16 mouse cellular contexts compared by ENCODE assay signal in the genomic region with DNA sequence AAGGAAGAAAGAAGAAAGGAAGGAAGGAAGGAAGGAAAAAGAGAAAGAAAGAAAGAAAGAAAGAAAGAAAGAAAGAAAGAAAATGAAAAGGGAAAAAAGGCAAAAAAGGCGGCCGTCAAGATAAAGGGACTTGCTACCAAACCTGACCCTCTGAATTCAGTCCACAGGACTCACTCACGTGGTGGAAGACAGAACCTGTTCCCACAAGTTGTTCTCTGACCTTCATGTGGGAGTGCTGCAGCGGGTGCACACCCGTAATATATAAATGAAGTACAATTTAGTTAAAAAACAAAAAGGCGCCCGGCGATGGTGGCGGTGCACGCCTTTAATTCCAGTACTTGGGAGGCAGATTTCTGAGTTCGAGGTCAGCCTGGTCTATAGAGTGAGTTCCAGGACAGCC. TPM values are rescaled to one million over a fixed set of nuclear protein-coding genes. Genes with fewer than 3 reads are reported as not detected.
DNase-seq lines count a peak whose midpoint lies in the region; ATAC-seq lines count a peak whose summit lies in the region.
"Had no signal": no experiment of that assay in that cellular context is flagged by ENCODE, and none has a peak within 500 bp of the region (broad histone marks: within the 10 kb centered on the region; RNA-seq: fewer than 3 reads in every experiment).

No protein-coding gene starts in this region.

- no peak overlapping the region for H3K4me3 ChIP-seq in heart, embryonic 13.5 days
- H3K4me3 ChIP-seq in limb, embryonic 12.5 days (replicated peaks), result peak overlapping the region; percentile 75; the same call in 1 of the 2 replicates
- no peak overlapping the region for H3K4me3 ChIP-seq in limb, embryonic 10.5 days
- 0 out of 2 replicates have a peak overlapping the region, but pooled peaks have one; percentile 85 for H3K4me3 ChIP-seq in embryonic facial prominence, embryonic 12.5 days
- no peak overlapping the region for H3K4me3 ChIP-seq in hindbrain, embryonic 15.5 days
- H3K4me3 ChIP-seq: layer of hippocampus, adult 2 months; liver, embryonic 12.5 days had no signal

- H3K36me3 ChIP-seq in heart, embryonic 13.5 days, result peaks cover 17% of the 10 kb centered on the region
- peaks cover 17% of the 10 kb centered on the region for H3K36me3 ChIP-seq in limb, embryonic 12.5 days
- peaks cover 32% of the 10 kb centered on the region for H3K36me3 ChIP-seq in limb, embryonic 10.5 days
- H3K36me3 ChIP-seq in embryonic facial prominence, embryonic 12.5 days, result peaks cover 15% of the 10 kb centered on the region
- H3K36me3 ChIP-seq in hindbrain, embryonic 15.5 days, result no peaks in the 10 kb centered on the region

- no peak for ATAC-seq in heart, embryonic 13.5 days (ENCODE audit: extremely low read depth, insufficient number of reproducible peaks, low FRiP score, low TSS enrichment)
- no peak for ATAC-seq in limb, embryonic 12.5 days (ENCODE audit: insufficient number of reproducible peaks, insufficient read depth, low FRiP score, low TSS enrichment, low read depth)
- no peak for ATAC-seq in embryonic facial prominence, embryonic 12.5 days (ENCODE audit: insufficient number of reproducible peaks, insufficient read depth, low FRiP score, low TSS enrichment)
- ATAC-seq in hindbrain, embryonic 15.5 days (ENCODE audit: low FRiP score, low read depth), result no peak
- ATAC-seq: intestine, postnatal 0 days; liver, embryonic 12.5 days; lung, postnatal 0 days had no signal

- H3K9me3 ChIP-seq in heart, embryonic 13.5 days, result no peaks in the 10 kb centered on the region
- no peaks in the 10 kb centered on the region for H3K9me3 ChIP-seq in limb, embryonic 12.5 days
- no peaks in the 10 kb centered on the region for H3K9me3 ChIP-seq in limb, embryonic 10.5 days (replicated peaks)
- H3K9me3 ChIP-seq in embryonic facial prominence, embryonic 12.5 days, result no peaks in the 10 kb centered on the region
- H3K9me3 ChIP-seq in hindbrain, embryonic 15.5 days, result no peaks in the 10 kb centered on the region
- H3K9me3 ChIP-seq: liver, embryonic 12.5 days had no signal

- intact Hi-C loops in heart, postnatal 36 days (cut with DNase I), result no loop called here
- intact Hi-C loops in left cerebral cortex, postnatal 36 days (cut with DNase I), result no loop called here

- WGBS in heart, embryonic 13.5 days, result 81% methylated on average over 11 of the region's 11 CpGs
- 83% methylated on average over 11 of the region's 11 CpGs for WGBS in limb, embryonic 12.5 days
- WGBS in limb, embryonic 10.5 days, result 88% methylated on average over 11 of the region's 11 CpGs
- WGBS in embryonic facial prominence, embryonic 12.5 days, result 83% methylated on average over 11 of the region's 11 CpGs
- 85% methylated on average over 11 of the region's 11 CpGs for WGBS in hindbrain, embryonic 15.5 days

- no peaks in the 10 kb centered on the region for H3K27me3 ChIP-seq in heart, embryonic 13.5 days (replicated peaks)
- no peaks in the 10 kb centered on the region for H3K27me3 ChIP-seq in limb, embryonic 12.5 days
- H3K27me3 ChIP-seq in limb, embryonic 10.5 days (ENCODE audit: low read depth, poor library complexity, severe bottlenecking), result no peaks in the 10 kb centered on the region
- no peaks in the 10 kb centered on the region for H3K27me3 ChIP-seq in embryonic facial prominence, embryonic 12.5 days
- no peaks in the 10 kb centered on the region for H3K27me3 ChIP-seq in hindbrain, embryonic 15.5 days

- H3K4me2 ChIP-seq in heart, embryonic 13.5 days, result peak overlapping the region; percentile 75; the same call in 1 of the 2 replicates
- H3K4me2 ChIP-seq in limb, embryonic 12.5 days, result no peak overlapping the region
- peak overlapping the region; percentile 78; the same call in 1 of the 2 replicates for H3K4me2 ChIP-seq in embryonic facial prominence, embryonic 12.5 days (replicated peaks)
- H3K4me2 ChIP-seq in hindbrain, embryonic 15.5 days, result peak overlapping the region; percentile 90; the same call in 1 of the 2 replicates
- H3K4me2 ChIP-seq: liver, embryonic 12.5 days had no signal

- peaks cover 58% of the 10 kb centered on the region for H3K4me1 ChIP-seq in heart, embryonic 13.5 days
- H3K4me1 ChIP-seq in limb, embryonic 12.5 days (replicated peaks), result peaks cover 43% of the 10 kb centered on the region
- peaks cover 49% of the 10 kb centered on the region for H3K4me1 ChIP-seq in limb, embryonic 10.5 days
- peaks cover 36% of the 10 kb centered on the region for H3K4me1 ChIP-seq in embryonic facial prominence, embryonic 12.5 days
- H3K4me1 ChIP-seq in hindbrain, embryonic 15.5 days (replicated peaks), result peaks cover 54% of the 10 kb centered on the region

- no peak for DNase-seq in heart, postnatal 36 days
- no peak for DNase-seq in limb, embryonic 10.5 days (ENCODE audit: low spot score)
- DNase-seq in Muller cell, postnatal 12 days (ENCODE audit: inconsistent ontology term), result no peak
- no peak for DNase-seq in left cerebral cortex, postnatal 36 days (ENCODE audit: low spot score in 2 of 2)
- DNase-seq: adrenal gland, postnatal 10 days; cerebellum, adult 9-10 months; gastrocnemius, postnatal 25 days had no signal

- peak overlapping the region; percentile 98; the same call in 1 of the 2 replicates for H3K9ac ChIP-seq in heart, embryonic 13.5 days
- no peak overlapping the region; the same call in 1 of the 2 replicates for H3K9ac ChIP-seq in limb, embryonic 12.5 days (replicated peaks)
- no peak overlapping the region for H3K9ac ChIP-seq in embryonic facial prominence, embryonic 12.5 days
- 0 out of 2 replicates have a peak overlapping the region, but pooled peaks have one; percentile 91 for H3K9ac ChIP-seq in hindbrain, embryonic 15.5 days
- H3K9ac ChIP-seq: liver, embryonic 12.5 days had no signal

- H3K27ac ChIP-seq in heart, embryonic 13.5 days (replicated peaks), result peak overlapping the region; percentile 96; the same call in 1 of the 2 replicates
- H3K27ac ChIP-seq in limb, embryonic 12.5 days, result no peak overlapping the region
- H3K27ac ChIP-seq in limb, embryonic 10.5 days, result no peak overlapping the region
- no peak overlapping the region for H3K27ac ChIP-seq in embryonic facial prominence, embryonic 12.5 days
- no peak overlapping the region for H3K27ac ChIP-seq in hindbrain, embryonic 15.5 days (replicated peaks)
- H3K27ac ChIP-seq: layer of hippocampus, adult 2 months; liver, embryonic 12.5 days had no signal

RNA-seq across cellular contexts. Expression of gene Mex3a, which starts 3.5 kb away (rescaled TPM):
- polyA plus RNA-seq in heart, embryonic 13.5 days (2015; fragmentation: Nextera tagmentation; extraction: Ambion mirVana), result 9.9 and 10.1 TPM in 2 replicates
- total RNA-seq in heart, postnatal 36 days (2021), result under 1 TPM; 0.22 to 0.58 TPM
- 37.4 and 38.0 TPM in 2 replicates for polyA plus RNA-seq in limb, embryonic 12.5 days (2016; fragmentation: Nextera tagmentation; extraction: Ambion mirVana)
- 28.9 and 34.8 TPM in 2 replicates for polyA plus RNA-seq in limb, embryonic 10.5 days (2016; fragmentation: Nextera tagmentation; extraction: Ambion mirVana)
- polyA plus RNA-seq in embryonic facial prominence, embryonic 12.5 days (2016; fragmentation: Nextera tagmentation; extraction: Ambion mirVana), result 36.3 and 37.7 TPM in 2 replicates
- 26.4 and 28.6 TPM in 2 replicates for polyA plus RNA-seq in hindbrain, embryonic 15.5 days (2015; fragmentation: Nextera tagmentation; extraction: Ambion mirVana)
- total RNA-seq in left cerebral cortex, postnatal 36 days (2021), result 1 to 10 TPM; 2.6 to 2.9 TPM

RNA-seq across cellular contexts. Expression of gene Lmna, which starts 18.9 kb away (rescaled TPM):
- 86.7 and 97.1 TPM in 2 replicates for polyA plus RNA-seq in heart, embryonic 13.5 days (2015; fragmentation: Nextera tagmentation; extraction: Ambion mirVana)
- total RNA-seq in heart, postnatal 36 days (2021), result 100 to 1,000 TPM; 121 to 130 TPM
- polyA plus RNA-seq in limb, embryonic 12.5 days (2016; fragmentation: Nextera tagmentation; extraction: Ambion mirVana), result 51.8 and 56.4 TPM in 2 replicates
- polyA plus RNA-seq in limb, embryonic 10.5 days (2016; fragmentation: Nextera tagmentation; extraction: Ambion mirVana), result 9.2 and 14.5 TPM in 2 replicates
- 109 and 113 TPM in 2 replicates for polyA plus RNA-seq in embryonic facial prominence, embryonic 12.5 days (2016; fragmentation: Nextera tagmentation; extraction: Ambion mirVana)
- polyA plus RNA-seq in hindbrain, embryonic 15.5 days (2015; fragmentation: Nextera tagmentation; extraction: Ambion mirVana), result 52.2 and 53.4 TPM in 2 replicates
- total RNA-seq in left cerebral cortex, postnatal 36 days (2021), result 10 to 100 TPM; 47.1 to 57.3 TPM

RNA-seq across cellular contexts. Expression of gene Rab25, which starts 19.5 kb away (rescaled TPM):
- polyA plus RNA-seq in heart, embryonic 13.5 days (2015; fragmentation: Nextera tagmentation; extraction: Ambion mirVana), result 1.1 and 1.5 TPM in 2 replicates
- total RNA-seq in heart, postnatal 36 days (2021), result not detected
- polyA plus RNA-seq in limb, embryonic 12.5 days (2016; fragmentation: Nextera tagmentation; extraction: Ambion mirVana), result 2.6 and 3.5 TPM in 2 replicates
- polyA plus RNA-seq in limb, embryonic 10.5 days (2016; fragmentation: Nextera tagmentation; extraction: Ambion mirVana), result 1.7 and 3.7 TPM in 2 replicates
- 4.0 and 5.5 TPM in 2 replicates for polyA plus RNA-seq in embryonic facial prominence, embryonic 12.5 days (2016; fragmentation: Nextera tagmentation; extraction: Ambion mirVana)
- polyA plus RNA-seq in hindbrain, embryonic 15.5 days (2015; fragmentation: Nextera tagmentation; extraction: Ambion mirVana), result 0.23 TPM in 1 of 2 replicates, not detected in the other
- not detected for total RNA-seq in left cerebral cortex, postnatal 36 days (2021)
- total RNA-seq: adrenal gland, postnatal 10 days; gastrocnemius, postnatal 25 days; layer of hippocampus, adult 2 months; left cerebral cortex, adult 8-10 months had no signal

RNA-seq across cellular contexts. Expression of gene Lamtor2, which starts 24.2 kb away (rescaled TPM):
- polyA plus RNA-seq in heart, embryonic 13.5 days (2015; fragmentation: Nextera tagmentation; extraction: Ambion mirVana), result 131 and 150 TPM in 2 replicates
- total RNA-seq in heart, postnatal 36 days (2021), result 10 to 100 TPM; 94.6 to 99.1 TPM
- 134 and 139 TPM in 2 replicates for polyA plus RNA-seq in limb, embryonic 12.5 days (2016; fragmentation: Nextera tagmentation; extraction: Ambion mirVana)
- 151 and 159 TPM in 2 replicates for polyA plus RNA-seq in limb, embryonic 10.5 days (2016; fragmentation: Nextera tagmentation; extraction: Ambion mirVana)
- 144 and 146 TPM in 2 replicates for polyA plus RNA-seq in embryonic facial prominence, embryonic 12.5 days (2016; fragmentation: Nextera tagmentation; extraction: Ambion mirVana)
- 201 and 205 TPM in 2 replicates for polyA plus RNA-seq in hindbrain, embryonic 15.5 days (2015; fragmentation: Nextera tagmentation; extraction: Ambion mirVana)
- 100 to 1,000 TPM; 103 to 106 TPM for total RNA-seq in left cerebral cortex, postnatal 36 days (2021)

RNA-seq across cellular contexts. Expression of gene Ubqln4, which starts 24.9 kb away (rescaled TPM):
- polyA plus RNA-seq in heart, embryonic 13.5 days (2015; fragmentation: Nextera tagmentation; extraction: Ambion mirVana), result 33.1 and 34.1 TPM in 2 replicates
- total RNA-seq in heart, postnatal 36 days (2021), result 10 to 100 TPM; 65.0 to 75.6 TPM
- 62.6 and 67.0 TPM in 2 replicates for polyA plus RNA-seq in limb, embryonic 12.5 days (2016; fragmentation: Nextera tagmentation; extraction: Ambion mirVana)
- 78.8 and 79.5 TPM in 2 replicates for polyA plus RNA-seq in limb, embryonic 10.5 days (2016; fragmentation: Nextera tagmentation; extraction: Ambion mirVana)
- polyA plus RNA-seq in embryonic facial prominence, embryonic 12.5 days (2016; fragmentation: Nextera tagmentation; extraction: Ambion mirVana), result 57.5 and 63.7 TPM in 2 replicates
- polyA plus RNA-seq in hindbrain, embryonic 15.5 days (2015; fragmentation: Nextera tagmentation; extraction: Ambion mirVana), result 43.6 and 47.7 TPM in 2 replicates
- 100 to 1,000 TPM; 129 to 137 TPM for total RNA-seq in left cerebral cortex, postnatal 36 days (2021)

Comparison
In these comparisons a context has a peak if more than half of its experiments do, and no peak if none do; other contexts are left out.
1. H3K4me3 ChIP-seq: peak in limb, embryonic 12.5 days (single experiment) and embryonic facial prominence, embryonic 12.5 days (single experiment); none in heart, embryonic 13.5 days (single experiment), limb, embryonic 10.5 days (single experiment) and hindbrain, embryonic 15.5 days (single experiment).
2. H3K9ac ChIP-seq: peak in heart, embryonic 13.5 days (single experiment) and hindbrain, embryonic 15.5 days (single experiment); none in limb, embryonic 12.5 days (single experiment) and embryonic facial prominence, embryonic 12.5 days (single experiment).